Mouse (Mus musculus) erythroblast, embryonic 14.5 days (primary cell): ENCODE measurements around the gene Rpl28.

Experiments used
- GATA1 ChIP-seq: IDR thresholded peaks from 2 replicates; pipeline ENCODE4 v1.6.1; 2012; ENCODE audit warnings: low read length, inconsistent platforms, mixed read lengths
- TAL1 ChIP-seq: IDR thresholded peaks from 3 replicates; pipeline ENCODE4 v1.6.1; 2012; ENCODE audit warnings: low read length, inconsistent platforms, mixed read lengths

GRCm38 (mm10) chr7:4822162-4822907 lies 29.7 kb downstream of the Rpl28 start:
- TF ChIP-seq GATA1 (no peak), TAL1 (no peak)
